Mouse (Mus musculus) erythroblast, adult 5-6 weeks (primary cell): ENCODE data around the gene Hist1h2af. TPM values are rescaled to one million over a fixed set of nuclear protein-coding genes. Genes with fewer than 3 reads are reported as not detected.

Source experiments
- ATAC-seq: replicated peaks from 2 replicates; pipeline ENCODE4 v1.8.0; 2016; ENCODE audit warnings: moderate number of reproducible peaks, mild to moderate bottlenecking, moderate TSS enrichment, inconsistent platforms; ENCODE audit not compliant: poor library complexity, low FRiP score, severe bottlenecking
- total RNA-seq, 2 experiments: library from RNA; stranded (forward) in 1 of 2; stranded (reverse) in 1 of 2; fragments of 150-400 nt in 1 of 2; fragments of 200-764, 138-1000 nt in 1 of 2; gene quantifications; 2 replicates each; pipeline versions ENCODE4 v1.2.3 to v1.2.4; 2015 to 2017; ENCODE audit warnings: low replicate concordance in 2 of 2

Gene Hist1h2af
- total RNA-seq (2015; ENCODE audit: low replicate concordance), result 20.7 and 32.7 TPM in 2 replicates
- total RNA-seq (2017; ENCODE audit: low replicate concordance), result 925 and 1,298 TPM in 2 replicates

GRCm38 (mm10) chr13:23533560-23534367, at the start of gene Hist1h2af:
Gene Hist1h2af (plus strand): TSS chr13:23533906.
- peak; percentile 49 for ATAC-seq

- no peak for ATAC-seq
Measured at GRCm38 (mm10) chr13:23485271-23485670, 48.4 kb upstream of the Hist1h2af start.

DNA sequence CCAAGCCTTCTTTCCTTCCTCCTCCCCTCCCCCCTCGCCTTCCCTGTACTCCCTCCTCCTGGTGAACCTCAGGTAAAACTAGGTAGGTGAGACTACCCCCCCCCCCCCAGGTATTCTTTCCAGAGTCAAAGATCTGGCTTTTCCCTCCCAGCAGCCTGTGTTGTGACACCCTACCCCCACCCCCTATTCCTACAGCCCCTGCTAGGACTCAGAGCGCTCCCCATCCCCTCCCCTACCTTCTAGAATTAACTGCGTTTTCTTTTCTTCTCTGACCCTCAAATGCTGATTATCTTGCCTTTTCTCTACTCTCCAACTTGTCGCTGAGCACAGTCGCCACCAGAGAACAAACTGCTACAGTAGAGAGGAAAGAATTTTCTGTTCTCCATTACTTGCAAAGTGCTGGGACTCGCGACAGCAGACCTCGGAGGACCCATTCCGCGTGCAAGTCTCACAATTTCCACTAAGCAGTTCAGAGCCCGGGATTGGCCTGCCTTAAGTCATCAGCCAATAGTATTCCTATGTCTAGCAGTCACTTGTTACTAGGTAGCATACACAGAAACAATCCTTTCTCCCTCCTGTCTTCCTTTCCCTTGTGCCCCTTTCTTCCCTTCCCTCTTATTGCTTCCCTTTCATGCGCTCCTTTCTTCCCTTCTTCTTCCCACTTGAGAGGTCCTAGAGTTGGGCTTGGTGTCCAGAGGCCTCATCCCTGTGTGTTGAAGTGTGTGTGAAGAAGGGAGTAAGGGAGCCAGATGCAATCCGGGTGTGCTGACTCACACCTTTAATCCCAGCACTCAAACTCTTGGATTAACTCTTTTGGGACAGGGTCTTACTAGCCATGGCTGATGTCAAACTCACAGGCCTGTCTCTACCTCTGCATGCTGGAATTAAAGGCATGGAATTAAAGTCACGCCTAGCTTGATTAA, 45.0 kb upstream of the Hist1h2af start, which contains the start of gene Btn2a2:
Gene Btn2a2, minus strand, starts transcription at position 458 of the 923 bp plus-strand sequence.
- no peak for ATAC-seq

GRCm38 (mm10) chr13:23490863-23491262, 42.8 kb upstream of the Hist1h2af start:
- ATAC-seq, result no peak

GRCm38 (mm10) chr13:23491263-23491662, 42.4 kb upstream of the Hist1h2af start:
- ATAC-seq, result no peak

DNA sequence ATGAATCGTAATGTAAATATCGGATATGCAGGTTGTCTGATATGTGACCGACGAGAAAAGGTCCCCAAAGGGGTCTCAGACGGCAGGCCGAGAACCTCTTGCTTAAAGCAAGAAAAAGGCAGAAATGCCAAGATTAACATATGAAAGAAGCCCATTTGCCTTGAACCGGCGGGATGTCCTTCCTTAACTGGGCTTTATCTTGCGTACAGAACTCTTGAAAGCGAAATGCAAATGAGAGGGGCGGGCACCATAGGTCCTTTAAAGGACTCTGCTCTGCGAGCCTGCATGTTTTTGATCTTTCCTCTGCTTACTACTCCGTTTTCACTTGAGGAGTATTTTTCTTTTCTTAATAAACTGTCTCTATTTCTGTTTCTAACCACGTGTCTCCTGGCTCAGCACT, 41.7 kb upstream of the Hist1h2af start:
- no peak for ATAC-seq

- no peak for ATAC-seq
Measured at GRCm38 (mm10) chr13:23495526-23495925, 38.2 kb upstream of the Hist1h2af start.

GRCm38 (mm10) chr13:23497656-23498321, 35.9 kb upstream of the Hist1h2af start:
- ATAC-seq, result no peak

- no peak for ATAC-seq
Measured at GRCm38 (mm10) chr13:23498653-23499052, 35.1 kb upstream of the Hist1h2af start.

GRCm38 (mm10) chr13:23499943-23500342, 33.8 kb upstream of the Hist1h2af start:
- no peak for ATAC-seq

- 0 out of 2 replicates have a peak, but pooled peaks have one; percentile 55 for ATAC-seq
Measured at GRCm38 (mm10) chr13:23500424-23501200, 33.1 kb upstream of the Hist1h2af start.

DNA sequence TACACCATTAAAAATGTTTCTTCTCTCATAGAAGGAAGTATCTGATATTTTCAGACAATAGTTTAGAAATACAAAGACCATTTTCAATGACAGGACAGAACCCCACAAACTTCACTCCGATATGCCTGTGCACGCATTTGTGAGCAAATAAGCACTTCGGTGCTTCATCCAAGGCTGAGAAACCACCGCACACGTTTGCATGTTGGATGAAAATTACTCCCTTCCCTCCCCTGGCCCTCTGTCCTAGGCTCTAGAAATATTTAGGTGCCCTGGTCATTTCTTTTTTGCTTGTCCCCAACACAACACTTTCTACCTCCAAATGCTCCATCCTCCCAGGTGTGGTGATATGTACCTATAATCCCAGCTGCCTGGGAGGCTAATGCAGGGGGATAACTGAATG, 32.2 kb upstream of the Hist1h2af start:
- no peak for ATAC-seq

DNA sequence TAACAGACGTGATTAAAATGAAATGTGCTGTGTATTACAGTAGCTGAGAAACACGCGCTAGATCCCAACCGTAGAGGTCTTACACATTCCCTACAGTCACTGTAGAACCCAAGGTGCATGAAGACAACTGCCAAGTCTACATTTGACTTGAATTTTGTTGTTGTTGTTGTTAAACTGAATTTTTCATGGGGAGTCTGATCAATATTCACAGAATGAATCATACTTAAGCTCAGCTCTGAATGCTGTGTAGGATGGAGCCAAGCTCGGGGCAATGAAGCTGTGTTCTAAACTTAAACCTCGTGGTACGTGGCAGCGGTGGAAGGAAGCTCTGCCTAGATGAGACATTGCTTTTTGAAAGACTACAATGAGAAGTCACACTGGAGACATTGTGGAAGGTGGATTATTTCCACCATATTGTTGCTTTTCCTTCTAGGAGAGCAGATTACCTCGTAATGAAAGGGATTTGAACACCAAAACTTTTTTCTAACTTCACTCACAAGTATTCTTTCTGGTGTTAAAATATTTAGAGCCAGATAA, 31.6 kb upstream of the Hist1h2af start:
- ATAC-seq, result no peak

- ATAC-seq, result no peak
Measured at GRCm38 (mm10) chr13:23502916-23503315, 30.8 kb upstream of the Hist1h2af start.

GRCm38 (mm10) chr13:23503797-23504196, 29.9 kb upstream of the Hist1h2af start:
- ATAC-seq, result 0 out of 2 replicates have a peak, but pooled peaks have one; percentile 62

DNA sequence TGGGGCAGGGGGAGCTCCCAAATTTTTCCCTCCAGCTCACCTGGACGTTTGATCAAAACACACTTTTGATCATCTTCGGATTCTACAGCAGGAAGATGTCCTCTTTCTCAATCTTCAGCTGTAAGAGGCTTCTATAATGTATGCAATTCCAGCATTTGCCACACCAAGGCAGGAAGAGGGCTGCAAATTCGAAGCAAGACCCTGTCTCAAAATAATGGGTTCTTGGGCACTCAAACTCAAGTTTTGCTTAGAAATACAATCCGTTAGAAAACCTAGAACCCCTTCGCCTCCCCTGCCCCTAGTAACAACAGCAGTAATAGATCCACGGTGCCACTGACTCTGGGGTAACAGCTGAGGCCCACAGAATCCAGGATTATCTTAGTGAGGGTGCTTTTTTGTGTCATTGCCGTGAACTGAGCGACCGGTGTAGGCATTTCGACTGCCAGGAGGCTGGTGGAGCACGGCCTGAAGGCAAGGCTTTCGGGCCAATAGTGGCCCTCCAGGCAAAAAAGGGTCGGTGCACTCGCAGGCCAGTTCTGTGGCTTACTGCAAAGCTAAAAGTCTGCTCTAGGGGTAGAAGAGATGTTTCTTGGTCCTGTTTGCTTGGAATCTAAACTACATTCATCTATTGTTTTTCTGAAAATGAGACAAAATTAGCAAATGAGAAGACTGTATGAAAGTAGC, 27.9 kb upstream of the Hist1h2af start:
- ATAC-seq, result no peak

GRCm38 (mm10) chr13:23506351-23506750, 27.4 kb upstream of the Hist1h2af start:
- no peak for ATAC-seq

DNA sequence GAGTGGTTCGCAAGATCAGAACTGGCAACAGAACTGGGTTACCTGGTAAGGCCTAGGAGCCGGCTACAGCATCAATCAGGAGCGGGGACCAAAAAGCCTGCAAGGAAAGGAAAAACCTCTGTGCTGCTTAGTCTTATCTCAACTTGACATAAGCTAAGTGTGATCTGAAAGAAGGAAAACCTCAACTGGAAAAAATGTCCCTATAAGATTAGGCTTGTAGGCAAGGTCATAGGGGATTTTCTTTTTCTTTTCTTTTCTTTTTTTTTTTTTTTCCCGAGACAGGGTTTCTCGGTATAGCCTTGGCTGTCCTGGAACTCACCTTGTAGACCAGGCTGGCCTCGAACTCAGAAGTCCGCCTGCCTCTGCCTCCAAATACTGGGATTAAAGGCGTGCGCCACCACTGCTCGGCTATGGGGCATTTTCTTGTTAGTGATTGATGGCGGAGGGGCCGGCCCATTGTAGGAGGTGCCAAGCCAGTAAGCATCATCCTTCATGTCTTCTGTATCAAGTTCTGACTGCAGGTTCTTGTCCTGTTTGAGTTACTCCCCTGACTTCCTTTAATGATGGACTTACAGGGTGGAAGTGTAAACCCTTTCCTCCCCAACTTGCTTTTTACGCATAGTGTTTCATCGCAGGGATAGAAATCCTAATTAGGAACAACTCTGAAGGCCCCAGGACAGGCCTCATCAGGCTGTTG, 26.7 kb upstream of the Hist1h2af start:
- ATAC-seq, result no peak
